Mouse (Mus musculus) embryo, embryonic 10 days (tissue): ENCODE results near the gene Gsn.
A peak's percentile ranks its signal among the peaks of the same experiment; 100 is the strongest.

Experiments
- DNase-seq: peaks from one replicate; pipeline ENCODE4 v3.0.0-alpha.2; 2015; ENCODE audit warnings: low spot score

The Gsn gene

DNA sequence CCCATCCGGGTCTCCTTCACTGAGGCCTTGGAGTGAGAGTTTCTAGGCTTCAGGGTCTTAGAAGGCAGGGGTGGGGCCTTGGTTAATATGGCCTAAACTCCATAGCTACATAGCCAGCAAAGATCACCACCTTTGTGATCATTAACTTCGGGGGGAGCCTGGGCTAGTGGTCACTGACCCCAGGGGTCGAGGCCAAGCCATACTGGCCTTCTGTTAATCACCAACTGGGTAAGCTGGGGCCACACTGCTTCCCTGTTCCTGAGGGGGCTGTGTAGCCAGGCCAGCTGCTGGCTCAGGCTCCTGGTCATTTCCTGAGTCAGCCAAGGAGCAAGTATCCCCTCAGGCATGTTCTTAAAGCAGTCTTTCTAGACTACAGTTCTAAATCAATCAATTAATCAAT, 23.8 kb downstream of the Gsn start:
- DNase-seq, result no peak

GRCm38 (mm10) chr2:35282214-35282613, 26.0 kb downstream of the Gsn start:
- peak; percentile 51 for DNase-seq

DNA sequence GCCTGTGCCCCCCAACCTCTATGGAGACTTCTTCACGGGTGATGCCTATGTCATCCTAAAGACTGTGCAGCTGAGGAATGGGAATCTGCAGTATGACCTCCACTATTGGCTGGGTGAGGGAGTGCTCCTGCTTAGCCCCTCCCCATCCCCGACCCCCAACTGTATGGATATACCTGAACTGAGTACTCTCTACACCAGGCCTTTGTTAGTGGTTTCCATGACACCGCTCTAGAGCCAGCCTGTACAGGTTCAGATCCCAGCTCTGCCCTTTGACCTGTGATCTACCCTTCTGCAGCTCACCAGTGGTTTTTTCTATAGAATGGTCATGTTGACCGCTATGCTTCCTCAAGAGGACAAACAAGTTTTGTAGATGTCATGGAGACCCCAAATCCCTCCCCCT, 27.8 kb downstream of the Gsn start:
- no peak for DNase-seq

GRCm38 (mm10) chr2:35285209-35285608, 29.0 kb downstream of the Gsn start:
- no peak for DNase-seq

DNA sequence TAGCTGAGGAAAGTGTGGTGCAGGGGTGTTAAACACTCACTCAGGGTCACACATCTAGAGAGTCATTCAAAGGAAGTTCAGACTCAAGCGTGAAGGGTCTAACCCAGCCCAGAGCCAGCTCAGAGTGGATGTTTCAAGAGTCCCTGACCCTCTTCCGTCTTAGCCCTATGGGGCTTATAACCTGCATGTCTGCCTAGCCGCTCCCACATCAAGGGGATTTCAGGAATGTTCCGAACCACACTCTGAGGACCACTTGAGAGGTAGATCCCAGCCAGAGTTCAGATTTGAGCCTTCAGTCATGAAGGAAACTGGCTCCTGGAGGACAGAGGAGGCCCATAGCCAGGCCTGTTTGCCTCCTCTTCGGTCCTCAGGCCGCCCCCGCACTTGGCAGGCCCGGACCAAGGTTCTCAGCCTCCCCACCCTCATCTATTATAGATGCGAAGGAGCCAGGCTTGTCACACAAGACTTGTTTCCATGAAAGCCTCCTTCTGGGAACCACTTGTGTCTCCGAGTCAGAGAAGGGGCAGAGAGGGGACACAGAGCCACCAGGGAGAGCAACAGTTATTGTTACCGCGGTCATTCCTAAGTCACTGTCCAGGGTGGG, 30.9 kb downstream of the Gsn start:
- no peak for DNase-seq

DNA sequence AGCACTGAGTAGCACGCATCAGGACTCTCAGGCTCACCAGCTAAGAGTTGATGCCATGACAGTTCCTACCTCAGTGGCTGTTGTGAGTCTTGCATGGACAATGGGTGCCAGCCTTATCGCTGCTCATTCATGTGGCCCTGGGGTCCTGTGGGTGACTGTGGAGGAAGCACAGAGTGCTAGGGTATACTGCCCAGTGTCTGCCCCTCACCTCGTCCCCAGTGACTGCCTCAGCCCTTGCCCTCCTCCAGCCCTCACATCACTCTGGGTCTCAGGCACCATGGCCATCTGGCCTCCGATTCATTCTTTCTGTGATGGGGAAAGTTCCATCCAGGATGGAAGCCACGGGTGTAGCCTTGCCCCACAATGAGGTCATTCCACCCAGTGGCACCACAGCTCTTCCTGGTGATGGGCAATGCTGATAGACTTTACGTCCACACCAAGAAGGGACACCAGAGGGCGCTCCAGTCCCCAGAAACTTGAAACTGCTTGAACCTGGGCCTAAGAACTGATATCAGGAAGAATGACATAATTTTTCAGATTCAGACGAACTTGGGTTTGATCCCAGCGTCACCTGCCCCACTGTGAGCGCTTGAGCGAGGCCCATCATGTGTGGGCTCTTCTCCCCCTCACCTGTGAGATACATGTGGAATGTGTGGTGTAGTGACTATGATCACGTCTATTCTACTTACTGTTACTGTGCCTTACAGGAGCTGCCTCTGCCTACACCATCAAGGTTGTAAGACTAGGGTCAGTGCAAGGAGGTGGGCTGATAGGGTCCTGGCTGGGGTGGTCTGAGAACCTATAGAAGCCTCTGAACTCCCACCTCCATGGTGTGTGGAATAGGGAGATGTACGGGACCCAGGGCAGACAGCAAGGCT, 32.8 kb downstream of the Gsn start:
- peak; percentile 80 for DNase-seq

DNA sequence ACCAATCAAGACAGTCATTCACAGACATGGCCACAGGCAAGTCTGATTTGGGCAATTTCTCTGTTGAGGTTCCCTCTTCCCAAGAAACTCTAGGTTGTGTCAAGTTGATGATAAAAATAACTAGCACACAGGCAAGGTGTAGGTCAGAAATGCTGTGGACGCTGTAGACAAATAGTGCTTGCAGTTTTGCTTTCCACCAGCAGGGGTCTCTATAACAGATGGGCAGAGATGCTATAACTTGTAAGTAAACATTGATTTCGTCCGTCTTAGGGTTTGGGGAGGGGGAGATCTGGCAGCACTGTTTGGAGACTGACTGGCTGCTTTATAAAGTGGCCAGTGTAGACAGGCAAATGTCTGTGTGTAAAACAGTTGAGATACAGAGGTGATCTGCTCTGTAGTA, 35.7 kb downstream of the Gsn start:
- peak; percentile 51 for DNase-seq

GRCm38 (mm10) chr2:35292700-35293099, 36.5 kb downstream of the Gsn start:
- DNase-seq, result no peak

- DNase-seq, result no peak
Observed at GRCm38 (mm10) chr2:35293291-35293690, 37.1 kb downstream of the Gsn start.

DNA sequence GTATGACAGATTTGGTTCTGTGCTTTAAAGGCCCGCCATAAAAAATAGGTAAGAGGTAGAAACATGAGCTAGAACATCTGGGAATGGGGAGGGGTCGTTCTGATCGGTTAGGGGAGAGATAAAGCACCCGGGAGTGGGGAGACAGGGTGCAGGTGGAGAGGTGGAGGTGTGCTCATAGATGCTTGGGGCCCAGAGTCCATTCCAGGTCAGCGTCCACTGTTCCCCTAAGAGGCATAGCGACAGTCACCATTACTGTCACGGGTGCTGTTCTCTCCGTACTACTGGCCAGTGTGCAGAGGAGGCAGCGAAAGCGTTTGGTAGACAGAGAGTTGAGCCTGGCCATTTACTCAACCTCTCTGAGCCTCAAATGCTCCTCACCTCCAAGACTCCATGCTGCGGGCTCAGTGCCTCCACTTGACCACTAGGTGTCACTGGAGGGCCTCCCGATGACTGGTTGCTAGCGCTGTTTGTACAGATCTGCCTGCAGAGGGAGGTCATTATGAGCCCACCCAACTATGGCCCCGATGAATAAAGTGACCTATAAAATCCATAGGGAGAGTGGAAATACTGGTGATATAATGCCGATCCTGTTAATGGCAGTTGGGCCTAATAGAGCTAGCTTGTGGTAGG, 41.6 kb downstream of the Gsn start:
- DNase-seq, result peak; percentile 94

DNA sequence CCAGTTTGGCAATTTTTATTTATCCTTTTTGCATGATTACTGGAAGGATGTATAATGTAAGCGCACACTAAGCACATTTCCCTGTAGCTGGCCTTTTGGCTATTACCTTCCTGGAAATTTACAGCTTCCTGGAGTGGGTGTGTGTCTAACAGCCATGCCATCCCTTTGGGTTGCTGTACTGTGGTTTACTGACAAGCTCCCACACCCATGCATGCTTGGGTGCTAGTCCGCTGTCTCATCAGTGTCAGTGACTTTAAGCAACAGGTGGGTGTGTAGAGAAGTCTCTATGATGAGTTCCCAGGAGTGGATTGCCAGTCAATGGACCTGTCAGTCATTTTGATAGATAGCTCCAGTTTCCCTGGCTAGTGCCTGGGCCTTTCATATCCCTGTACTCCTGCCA, 43.3 kb downstream of the Gsn start:
- DNase-seq, result no peak

GRCm38 (mm10) chr2:35302049-35302885, 46.1 kb downstream of the Gsn start:
- no peak for DNase-seq

- DNase-seq, result no peak
Observed at GRCm38 (mm10) chr2:35308166-35308565, 52.0 kb downstream of the Gsn start.

GRCm38 (mm10) chr2:35309906-35310493, 53.8 kb downstream of the Gsn start:
- DNase-seq, result no peak

GRCm38 (mm10) chr2:35314300-35314699, 58.1 kb downstream of the Gsn start:
- DNase-seq, result no peak

DNA sequence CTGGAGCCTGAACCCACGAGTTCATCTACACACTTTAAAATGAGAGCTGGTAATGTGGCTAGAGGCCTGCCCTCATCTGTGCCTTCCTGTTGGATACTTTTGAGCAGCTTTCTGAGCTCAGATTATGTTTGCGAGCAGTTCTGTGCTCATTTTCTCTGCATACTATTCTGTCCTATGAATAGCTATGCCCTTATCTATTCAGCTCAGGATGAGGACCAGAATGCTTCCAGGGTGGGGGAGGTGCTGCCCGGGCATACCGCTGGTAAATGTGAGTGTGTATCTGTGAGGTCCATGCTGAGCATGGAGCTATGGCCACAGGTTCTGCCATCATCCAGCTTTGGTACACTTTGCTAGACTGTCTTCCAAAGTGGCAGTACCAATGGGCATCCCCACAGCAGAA, 61.4 kb downstream of the Gsn start:
- no peak for DNase-seq

DNA sequence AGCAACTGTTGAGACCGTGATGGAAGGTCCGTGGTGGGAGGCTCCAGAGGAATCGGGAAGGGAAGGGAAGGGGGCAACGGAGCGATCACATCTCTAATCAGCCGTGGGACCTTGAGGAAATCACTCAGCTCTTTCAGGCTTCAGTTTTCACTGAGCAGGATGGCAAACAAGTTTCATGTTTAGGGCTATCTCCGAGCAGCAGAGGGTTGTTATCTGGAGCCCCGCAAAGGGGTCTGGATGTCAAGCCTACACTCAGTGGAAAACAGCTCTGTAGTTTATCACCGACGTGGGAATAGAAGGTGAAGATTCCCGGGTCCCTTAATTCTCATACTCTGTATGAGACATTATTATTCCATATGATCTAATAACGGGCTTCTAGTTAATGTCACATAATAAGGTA, 62.2 kb downstream of the Gsn start:
- DNase-seq, result no peak

DNA sequence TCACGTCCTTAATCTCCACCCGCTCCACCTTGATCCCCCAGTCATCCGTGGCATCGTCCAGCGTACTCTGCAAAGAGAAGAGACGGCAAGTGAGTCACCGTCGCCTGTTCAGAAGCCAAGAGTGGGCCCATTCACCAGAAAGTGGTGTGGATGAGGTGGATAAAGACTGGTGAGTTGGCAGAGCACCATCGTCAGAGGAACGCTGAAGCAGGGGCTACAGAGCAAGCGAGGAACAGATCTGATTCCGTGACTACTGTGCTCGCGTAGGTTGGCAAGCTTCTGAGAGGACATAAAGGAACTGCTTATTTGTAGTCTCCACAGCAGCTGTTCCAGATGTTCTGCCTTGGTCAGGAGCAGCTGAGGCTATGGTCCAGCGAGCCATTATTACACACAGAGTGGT, 64.2 kb downstream of the Gsn start:
- no peak for DNase-seq

DNA sequence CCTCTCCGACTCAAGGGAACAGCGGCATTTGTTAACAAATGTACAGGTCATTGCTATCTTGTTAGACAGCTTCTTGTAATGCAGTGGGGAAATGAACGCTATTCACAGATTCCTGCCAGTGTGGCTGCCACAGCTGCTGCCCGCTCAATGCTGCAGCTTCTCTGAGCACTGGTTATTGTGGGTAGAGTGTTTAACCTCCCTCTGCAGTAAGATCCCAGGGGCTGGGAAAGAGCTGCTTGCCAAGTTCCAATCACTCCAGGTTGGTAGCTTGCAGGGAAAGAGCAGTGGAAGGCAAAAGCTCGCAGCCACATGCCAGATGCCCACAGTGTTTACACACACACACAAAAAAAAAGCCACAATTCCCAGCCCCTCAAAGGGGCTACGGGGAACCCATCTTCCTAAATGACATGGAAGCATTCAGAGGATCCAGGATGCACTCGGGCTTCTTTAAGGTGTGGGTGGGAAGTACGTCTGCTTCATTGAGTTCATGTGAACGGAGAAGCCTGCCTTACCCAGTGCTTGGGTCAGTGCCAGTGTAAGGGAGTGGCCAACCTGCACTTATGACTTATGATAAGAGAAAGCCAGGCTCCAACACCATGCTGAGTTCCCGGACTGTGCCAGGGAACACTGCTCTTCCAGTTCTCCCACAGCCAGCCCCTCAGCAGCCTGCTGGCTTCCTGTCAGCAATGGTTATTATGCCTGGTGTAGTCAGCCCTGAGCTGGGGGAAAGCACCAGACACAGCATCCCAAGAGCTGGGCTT, 66.4 kb downstream of the Gsn start:
- DNase-seq, result no peak

DNA sequence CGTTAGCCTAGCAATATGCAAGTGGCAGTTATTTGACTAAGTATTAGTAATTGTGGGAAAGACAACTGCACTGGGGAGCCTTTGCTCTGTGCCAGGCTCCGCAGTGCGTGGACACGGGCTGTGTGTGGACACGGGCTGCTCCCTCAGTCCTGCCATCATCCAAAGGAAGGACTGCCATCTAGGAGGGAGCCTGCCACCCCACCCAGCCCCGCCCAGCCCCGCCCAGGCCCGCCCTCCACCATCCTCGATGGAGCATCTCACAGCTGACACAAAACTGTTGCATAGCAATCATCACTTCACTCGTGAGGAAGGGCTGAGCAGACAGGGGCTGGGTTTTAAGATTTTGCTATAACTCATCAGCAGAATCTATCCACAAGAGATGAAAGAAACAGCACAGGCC, 69.8 kb downstream of the Gsn start:
- DNase-seq, result no peak

- no peak for DNase-seq
Observed at GRCm38 (mm10) chr2:35326931-35327330, 70.8 kb downstream of the Gsn start.
